Mouse (Mus musculus) kidney, adult 9 months (tissue): ENCODE measurements around the gene Olfr1508.
"Not testable (repeated sequence)": the region's sequence is repeated elsewhere in the genome, so short reads cannot be mapped to it uniquely, and the experiment has no call there.

ENCODE experiments used
- DNase-seq: peaks from one replicate; pipeline ENCODE4 v3.0.0; 2022

Gene Olfr1508

GRCm38 (mm10) chr14:52467395-52467794, at the start of gene Olfr1508:
Gene Olfr1508 (minus strand): TSS chr14:52467495.
- DNase-seq, result no peak

GRCm38 (mm10) chr14:52495516-52495915, 28.2 kb upstream of the Olfr1508 start, which contains the start of gene Olfr1507:
Gene Olfr1507 (minus strand): TSS chr14:52495749.
- DNase-seq, result no peak

GRCm38 (mm10) chr14:52465738-52466137, 1.6 kb downstream of the Olfr1508 start:
- DNase-seq, result no peak

- no peak for DNase-seq
Observed at GRCm38 (mm10) chr14:52461928-52462327, 5.4 kb downstream of the Olfr1508 start.

GRCm38 (mm10) chr14:52451138-52451537, 16.2 kb downstream of the Olfr1508 start:
- no peak for DNase-seq

GRCm38 (mm10) chr14:52442690-52443089, 24.6 kb downstream of the Olfr1508 start, which contains the start of gene Olfr1509:
Gene Olfr1509 (plus strand): TSS chr14:52442990.
- no peak for DNase-seq

GRCm38 (mm10) chr14:52427686-52428085, 39.6 kb downstream of the Olfr1508 start:
- DNase-seq, result no peak

- DNase-seq, result no peak
Observed at GRCm38 (mm10) chr14:52414273-52414672, 53.0 kb downstream of the Olfr1508 start, which contains the start of gene Olfr1510. Gene Olfr1510 (minus strand): TSS chr14:52414373.

GRCm38 (mm10) chr14:52410142-52410919, 57.0 kb downstream of the Olfr1508 start:
- DNase-seq, result not testable (repeated sequence)
